Mouse (Mus musculus): ENCODE measurements at regions not wholly inside any gene's neighbourhood (a gene's known extent, or its start where the extent isn't known, plus 50 kb on each side); places are given as distances from the start of the nearest gene placed in this dataset.
"Not testable (repeated sequence)": the region's sequence is repeated elsewhere in the genome, so short reads cannot be mapped to it uniquely, and the experiment has no call there.

GRCm38 (mm10) chr17:27296156-27296555, 91.9 kb upstream of the Lemd2 start:
- H3K9ac ChIP-seq: no peak overlapping the region
- H3K27me3 ChIP-seq (ENCODE audit: control insufficient read depth, insufficient read depth, low read length): no peaks in the 10 kb centered on the region
- no peak overlapping the region for H3K4me3 ChIP-seq (replicated peaks; ENCODE audit: low read length)
- DNase-seq (ENCODE audit: low spot score) (no peak), ATAC-seq (ENCODE audit: low FRiP score) (no peak)
- H3K9me3 ChIP-seq (ENCODE audit: control insufficient read depth, low read length): no peaks in the 10 kb centered on the region
- WGBS: 87% methylated on average over 5 of the region's 5 CpGs
- H3K36me3 ChIP-seq (replicated peaks; ENCODE audit: control insufficient read depth, insufficient read depth): no peaks in the 10 kb centered on the region
- no peak overlapping the region for H3K4me2 ChIP-seq (replicated peaks)
- no peak overlapping the region for H3K27ac ChIP-seq
- H3K4me1 ChIP-seq (replicated peaks; ENCODE audit: control insufficient read depth, insufficient read depth, low read length): no peaks in the 10 kb centered on the region

GRCm38 (mm10) chr17:27294208-27294604, 89.9 kb upstream of the Lemd2 start:
- Histone ChIP-seq H3K4me2 (replicated peaks) (no peak overlapping the region), H3K4me1 (replicated peaks; ENCODE audit: control insufficient read depth, insufficient read depth, low read length) (no peaks in the 10 kb centered on the region), H3K4me3 (replicated peaks; ENCODE audit: low read length) (no peak overlapping the region), H3K36me3 (replicated peaks; ENCODE audit: control insufficient read depth, insufficient read depth) (no peaks in the 10 kb centered on the region), H3K27ac (no peak overlapping the region), H3K9me3 (ENCODE audit: control insufficient read depth, low read length) (no peaks in the 10 kb centered on the region), H3K27me3 (ENCODE audit: control insufficient read depth, insufficient read depth, low read length) (no peaks in the 10 kb centered on the region), H3K9ac (no peak overlapping the region)
- WGBS: 51% methylated on average over 5 of the region's 5 CpGs
- 0 out of 2 replicates have a peak, but pooled peaks have one; percentile 14 for ATAC-seq (ENCODE audit: low FRiP score)
- no peak for DNase-seq (ENCODE audit: low spot score)

- no peak overlapping the region for H3K27ac ChIP-seq
- ATAC-seq (ENCODE audit: low FRiP score) (no peak), DNase-seq (ENCODE audit: low spot score) (no peak)
- no peaks in the 10 kb centered on the region for H3K4me1 ChIP-seq (replicated peaks; ENCODE audit: control insufficient read depth, insufficient read depth, low read length)
- H3K9ac ChIP-seq: no peak overlapping the region
- 79% methylated on average over 14 of the region's 14 CpGs for WGBS
- no peaks in the 10 kb centered on the region for H3K9me3 ChIP-seq (ENCODE audit: control insufficient read depth, low read length)
- H3K4me2 ChIP-seq (replicated peaks): no peak overlapping the region
- H3K36me3 ChIP-seq (replicated peaks; ENCODE audit: control insufficient read depth, insufficient read depth): no peaks in the 10 kb centered on the region
- no peak overlapping the region for H3K4me3 ChIP-seq (replicated peaks; ENCODE audit: low read length)
- no peaks in the 10 kb centered on the region for H3K27me3 ChIP-seq (ENCODE audit: control insufficient read depth, insufficient read depth, low read length)
Measured at GRCm38 (mm10) chr17:27293586-27294207, 89.4 kb upstream of the Lemd2 start.

GRCm38 (mm10) chr17:27291673-27292072, 87.4 kb upstream of the Lemd2 start:
- DNase-seq (ENCODE audit: low spot score): no peak
- Histone ChIP-seq H3K27ac (no peak overlapping the region), H3K9me3 (ENCODE audit: control insufficient read depth, low read length) (no peaks in the 10 kb centered on the region), H3K4me2 (replicated peaks) (no peak overlapping the region), H3K4me1 (replicated peaks; ENCODE audit: control insufficient read depth, insufficient read depth, low read length) (no peaks in the 10 kb centered on the region), H3K4me3 (replicated peaks; ENCODE audit: low read length) (no peak overlapping the region), H3K27me3 (ENCODE audit: control insufficient read depth, insufficient read depth, low read length) (no peaks in the 10 kb centered on the region), H3K9ac (no peak overlapping the region), H3K36me3 (replicated peaks; ENCODE audit: control insufficient read depth, insufficient read depth) (no peaks in the 10 kb centered on the region)
- no peak for ATAC-seq (ENCODE audit: low FRiP score)
- WGBS: 65% methylated on average over 10 of the region's 10 CpGs

GRCm38 (mm10) chr17:27291176-27291575, 86.9 kb upstream of the Lemd2 start:
- Histone ChIP-seq H3K9me3 (ENCODE audit: control insufficient read depth, low read length) (no peaks in the 10 kb centered on the region), H3K4me2 (replicated peaks) (no peak overlapping the region), H3K4me3 (replicated peaks; ENCODE audit: low read length) (no peak overlapping the region), H3K27me3 (ENCODE audit: control insufficient read depth, insufficient read depth, low read length) (no peaks in the 10 kb centered on the region), H3K9ac (no peak overlapping the region), H3K4me1 (replicated peaks; ENCODE audit: control insufficient read depth, insufficient read depth, low read length) (no peaks in the 10 kb centered on the region), H3K36me3 (replicated peaks; ENCODE audit: control insufficient read depth, insufficient read depth) (no peaks in the 10 kb centered on the region), H3K27ac (no peak overlapping the region)
- ATAC-seq (ENCODE audit: low FRiP score) (no peak), DNase-seq (ENCODE audit: low spot score) (no peak)
- WGBS: 94% methylated on average over 14 of the region's 14 CpGs

GRCm38 (mm10) chr17:27290311-27290710, 86.0 kb upstream of the Lemd2 start:
- DNase-seq (ENCODE audit: low spot score) (no peak), ATAC-seq (ENCODE audit: low FRiP score) (no peak)
- no peak overlapping the region for H3K4me3 ChIP-seq (replicated peaks; ENCODE audit: low read length)
- no peak overlapping the region for H3K4me2 ChIP-seq (replicated peaks)
- no peak overlapping the region for H3K27ac ChIP-seq
- H3K27me3 ChIP-seq (ENCODE audit: control insufficient read depth, insufficient read depth, low read length): no peaks in the 10 kb centered on the region
- no peaks in the 10 kb centered on the region for H3K4me1 ChIP-seq (replicated peaks; ENCODE audit: control insufficient read depth, insufficient read depth, low read length)
- H3K36me3 ChIP-seq (replicated peaks; ENCODE audit: control insufficient read depth, insufficient read depth): no peaks in the 10 kb centered on the region
- 97% methylated on average over 16 of the region's 16 CpGs for WGBS
- H3K9ac ChIP-seq: no peak overlapping the region
- H3K9me3 ChIP-seq (ENCODE audit: control insufficient read depth, low read length): no peaks in the 10 kb centered on the region

- ATAC-seq (ENCODE audit: low FRiP score); H3K9me3 ChIP-seq (ENCODE audit: control insufficient read depth, low read length); H3K4me2 ChIP-seq (replicated peaks); H3K27ac ChIP-seq; H3K4me3 ChIP-seq (replicated peaks; ENCODE audit: low read length); H3K36me3 ChIP-seq (replicated peaks; ENCODE audit: control insufficient read depth, insufficient read depth); H3K4me1 ChIP-seq (replicated peaks; ENCODE audit: control insufficient read depth, insufficient read depth, low read length); DNase-seq (ENCODE audit: low spot score); H3K27me3 ChIP-seq (ENCODE audit: control insufficient read depth, insufficient read depth, low read length); H3K9ac ChIP-seq: not testable (repeated sequence)
- 93% methylated on average over 13 of the region's 15 CpGs for WGBS
Measured at GRCm38 (mm10) chr17:27289804-27290203, 85.5 kb upstream of the Lemd2 start.

GRCm38 (mm10) chr17:27287986-27288385, 83.7 kb upstream of the Lemd2 start:
- not testable (repeated sequence) for H3K27ac ChIP-seq; H3K36me3 ChIP-seq (replicated peaks; ENCODE audit: control insufficient read depth, insufficient read depth); H3K9me3 ChIP-seq (ENCODE audit: control insufficient read depth, low read length); H3K4me1 ChIP-seq (replicated peaks; ENCODE audit: control insufficient read depth, insufficient read depth, low read length); ATAC-seq (ENCODE audit: low FRiP score); DNase-seq (ENCODE audit: low spot score); H3K27me3 ChIP-seq (ENCODE audit: control insufficient read depth, insufficient read depth, low read length); H3K9ac ChIP-seq; H3K4me3 ChIP-seq (replicated peaks; ENCODE audit: low read length); H3K4me2 ChIP-seq (replicated peaks)
- WGBS: 96% methylated on average over 9 of the region's 10 CpGs

GRCm38 (mm10) chr17:27281241-27281640, 77.0 kb upstream of the Lemd2 start:
- Histone ChIP-seq H3K27ac (no peak overlapping the region), H3K36me3 (replicated peaks; ENCODE audit: control insufficient read depth, insufficient read depth) (no peaks in the 10 kb centered on the region), H3K9ac (no peak overlapping the region), H3K4me1 (replicated peaks; ENCODE audit: control insufficient read depth, insufficient read depth, low read length) (no peaks in the 10 kb centered on the region), H3K4me2 (replicated peaks) (no peak overlapping the region), H3K27me3 (ENCODE audit: control insufficient read depth, insufficient read depth, low read length) (no peaks in the 10 kb centered on the region), H3K4me3 (replicated peaks; ENCODE audit: low read length) (no peak overlapping the region), H3K9me3 (ENCODE audit: control insufficient read depth, low read length) (peaks cover 8% of the 10 kb centered on the region; the same call in 1 of the 2 replicates)
- 82% methylated on average over 9 of the region's 9 CpGs for WGBS
- no peak for DNase-seq (ENCODE audit: low spot score)
- no peak for ATAC-seq (ENCODE audit: low FRiP score)
